Mouse (Mus musculus) pancreas, adult 10 weeks (tissue): ENCODE measurements around the gene Tspan6. TPM values are rescaled to one million over a fixed set of nuclear protein-coding genes. Genes with fewer than 3 reads are reported as not detected.

ENCODE experiments used
- polyA plus RNA-seq: library from polyadenylated mRNA; stranded (reverse); fragments of 350-450 nt; fragmentation: Illumina TruSeq; extraction: RNeasy Lipid Tissue Mini Kit (QIAGEN cat#74804); gene quantifications from one replicate; pipeline ENCODE4 v1.2.3, GENCODE M21; 2015; ENCODE audit warnings: low read depth, low replicate concordance; ENCODE audit not compliant: insufficient read depth

Tspan6 gene
- 3.2 TPM for polyA plus RNA-seq

DNA sequence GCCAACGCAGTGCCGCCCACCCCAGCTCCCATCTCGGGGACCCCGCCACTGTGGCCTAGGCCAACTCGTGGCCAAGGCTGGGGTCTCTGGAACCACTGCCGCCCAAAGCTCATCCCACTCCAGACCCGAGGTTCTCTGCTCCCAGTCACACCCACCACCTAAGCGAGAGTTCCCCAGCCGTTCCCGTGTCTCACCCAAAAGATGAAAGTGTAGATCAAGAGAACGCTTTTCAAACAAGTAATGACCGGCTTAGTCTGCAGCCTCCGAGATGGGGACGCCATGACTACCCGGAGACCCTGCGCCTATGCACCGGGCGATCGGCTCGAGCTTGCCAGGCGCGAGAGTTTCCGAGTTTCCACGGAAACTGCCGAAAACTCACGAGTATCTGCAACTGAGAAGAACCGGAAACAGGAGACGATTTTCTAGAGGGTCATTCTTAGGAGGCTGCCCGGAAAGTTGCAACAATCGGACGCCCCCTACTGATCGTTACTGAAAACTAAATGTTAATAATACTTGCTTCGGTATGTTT, at the start of gene Tspan6:
TSS of gene Tspan6 (minus strand) at position 416 of the 529 bp plus-strand sequence.

DNA sequence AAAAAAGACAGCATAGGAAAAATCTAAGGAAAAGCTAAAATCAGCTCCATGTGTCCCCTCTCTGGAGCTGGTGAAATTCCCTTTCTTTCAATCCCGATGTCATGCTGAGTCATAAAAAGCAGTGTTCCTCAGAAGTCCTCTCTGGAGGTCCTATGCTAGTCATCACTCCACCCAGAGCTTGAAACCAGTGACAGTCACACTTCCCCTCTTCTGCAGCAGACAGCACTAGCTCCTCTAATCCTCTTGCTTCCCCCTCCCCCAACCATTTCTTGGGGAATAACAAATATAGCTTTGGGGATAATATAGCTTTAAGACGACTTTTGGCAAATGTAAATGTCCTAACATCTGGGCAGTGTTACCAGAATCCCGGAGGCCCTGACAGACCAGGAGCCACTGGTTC, 10.0 kb upstream of the Tspan6 start, which contains the start of gene Srpx2:
TSS of gene Srpx2 (plus strand) at position 166 of the 400 bp plus-strand sequence.

DNA sequence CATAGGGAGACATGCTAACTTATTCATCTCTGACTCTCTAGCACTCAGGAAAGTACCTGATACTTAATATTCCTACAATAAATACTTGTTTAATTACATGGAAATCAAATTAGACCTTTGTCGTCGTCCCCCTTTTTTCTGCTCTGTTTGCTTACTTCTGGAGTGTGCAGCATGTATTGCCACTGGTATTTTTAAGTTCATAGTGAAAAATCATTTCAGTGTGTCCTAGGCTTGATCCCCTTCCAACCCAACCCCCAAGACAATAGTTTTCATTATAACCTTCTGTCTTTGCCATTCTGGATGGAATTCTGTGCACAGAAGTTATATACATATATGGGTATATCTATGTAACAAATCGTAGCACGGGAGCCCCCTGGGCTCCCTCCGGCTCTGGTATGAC, 47.5 kb downstream of the Tspan6 start, which contains the start of gene Tnmd:
TSS of gene Tnmd (plus strand) at position 301 of the 400 bp plus-strand sequence.

Other genes starting within 250 kb of the Tspan6 start
- 0.89 TPM for gene Pcdh19, start 209.4 kb downstream of the Tspan6 start, polyA plus RNA-seq
- gene Tnmd, start 47.4 kb downstream of the Tspan6 start, polyA plus RNA-seq = not detected
- 1.0 TPM for gene Srpx2, start 10.0 kb upstream of the Tspan6 start, polyA plus RNA-seq
- 8.6 TPM for gene Sytl4, start 83.4 kb upstream of the Tspan6 start, polyA plus RNA-seq
- 2.7 TPM for gene Cstf2, start 160.8 kb upstream of the Tspan6 start, polyA plus RNA-seq